Mouse (Mus musculus): ENCODE measurements around the gene Rab11fip4. TPM values are rescaled to one million over a fixed set of nuclear protein-coding genes. Genes with fewer than 3 reads are reported as not detected.

Gene Rab11fip4
- polyA plus RNA-seq, 1 experiment from 2014 or later, result 0.14 TPM

GRCm38 (mm10) chr11:79663158-79663557 lies 72.1 kb downstream of the Rab11fip4 start:
- peaks cover 38% of the 10 kb centered on the region for H3K27me3 ChIP-seq (ENCODE audit: control insufficient read depth, insufficient read depth, low read length)
- no peak for ATAC-seq (ENCODE audit: insufficient number of reproducible peaks, insufficient read depth, low FRiP score, low read depth)
- peaks cover 3 to 10% of the 10 kb centered on the region in 2 experiments; a peak in 2 of 4 replicates for H3K4me1 ChIP-seq (ENCODE audit: control insufficient read depth in 2 of 2, insufficient read depth in 2 of 2, low read length in 2 of 2)
- WGBS, result 87% methylated on average over 9 of the region's 9 CpGs
- H3K4me2 ChIP-seq (ENCODE audit: low read length), result no peak overlapping the region
- H3K4me3 ChIP-seq (ENCODE audit: control insufficient read depth in 1 of 2, insufficient read depth in 1 of 2, low read depth in 1 of 2, low read length in 2 of 2), result no peak overlapping the region
- H3K9me3 ChIP-seq (ENCODE audit: control insufficient read depth, low read length), result no peaks in the 10 kb centered on the region
- no peak overlapping the region for H3K9ac ChIP-seq (ENCODE audit: low read length)
- no peak overlapping the region for H3K27ac ChIP-seq (replicated peaks in 1 of 2; ENCODE audit: control insufficient read depth in 1 of 2, insufficient read depth in 1 of 2, low read depth in 2 of 2, low read length in 2 of 2)
- H3K36me3 ChIP-seq (ENCODE audit: control insufficient read depth, insufficient read depth, low read length), result no peaks in the 10 kb centered on the region

- WGBS, result 57% methylated on average over 7 of the region's 7 CpGs
These were observed 72.6 kb downstream of the Rab11fip4 start for GRCm38 (mm10) chr11:79663570-79663969.

GRCm38 (mm10) chr11:79666544-79666943 lies 75.5 kb downstream of the Rab11fip4 start:
- Histone ChIP-seq H3K36me3 (ENCODE audit: control insufficient read depth, insufficient read depth, low read length) (no peaks in the 10 kb centered on the region), H3K4me1 (ENCODE audit: control insufficient read depth in 2 of 2, insufficient read depth in 2 of 2, low read length in 2 of 2) (peaks cover 0 to 4% of the 10 kb centered on the region in 2 experiments; a peak in 1 of 4 replicates), H3K27ac (replicated peaks in 1 of 2; ENCODE audit: control insufficient read depth in 1 of 2, insufficient read depth in 1 of 2, low read depth in 2 of 2, low read length in 2 of 2) (no peak overlapping the region), H3K4me2 (ENCODE audit: low read length) (no peak overlapping the region), H3K27me3 (ENCODE audit: control insufficient read depth, insufficient read depth, low read length) (peaks cover 23% of the 10 kb centered on the region), H3K4me3 (ENCODE audit: control insufficient read depth in 1 of 2, insufficient read depth in 1 of 2, low read depth in 1 of 2, low read length in 2 of 2) (no peak overlapping the region), H3K9me3 (ENCODE audit: control insufficient read depth, low read length) (no peaks in the 10 kb centered on the region), H3K9ac (ENCODE audit: low read length) (no peak overlapping the region)
- 79% methylated on average over 8 of the region's 8 CpGs for WGBS
- ATAC-seq (ENCODE audit: insufficient number of reproducible peaks, insufficient read depth, low FRiP score, low read depth), result no peak

More at GRCm38 (mm10) chr11:79663570-79663969, 72.6 kb downstream of the Rab11fip4 start:
- Histone ChIP-seq H3K9ac (ENCODE audit: low read length) (no peak overlapping the region), H3K4me3 (ENCODE audit: control insufficient read depth in 1 of 2, insufficient read depth in 1 of 2, low read depth in 1 of 2, low read length in 2 of 2) (no peak overlapping the region), H3K27ac (replicated peaks in 1 of 2; ENCODE audit: control insufficient read depth in 1 of 2, insufficient read depth in 1 of 2, low read depth in 2 of 2, low read length in 2 of 2) (no peak overlapping the region), H3K4me2 (ENCODE audit: low read length) (no peak overlapping the region), H3K36me3 (ENCODE audit: control insufficient read depth, insufficient read depth, low read length) (no peaks in the 10 kb centered on the region), H3K9me3 (ENCODE audit: control insufficient read depth, low read length) (no peaks in the 10 kb centered on the region), H3K27me3 (ENCODE audit: control insufficient read depth, insufficient read depth, low read length) (peaks cover 38% of the 10 kb centered on the region), H3K4me1 (ENCODE audit: control insufficient read depth in 2 of 2, insufficient read depth in 2 of 2, low read length in 2 of 2) (peaks cover 3 to 10% of the 10 kb centered on the region in 2 experiments; a peak in 2 of 4 replicates)
- no peak for ATAC-seq (ENCODE audit: insufficient number of reproducible peaks, insufficient read depth, low FRiP score, low read depth)

- no peak overlapping the region for H3K4me3 ChIP-seq (ENCODE audit: control insufficient read depth in 1 of 2, insufficient read depth in 1 of 2, low read depth in 1 of 2, low read length in 2 of 2)
- H3K4me2 ChIP-seq (ENCODE audit: low read length), result no peak overlapping the region
- peaks cover 0 to 4% of the 10 kb centered on the region in 2 experiments; a peak in 1 of 4 replicates for H3K4me1 ChIP-seq (ENCODE audit: control insufficient read depth in 2 of 2, insufficient read depth in 2 of 2, low read length in 2 of 2)
- no peaks in the 10 kb centered on the region for H3K9me3 ChIP-seq (ENCODE audit: control insufficient read depth, low read length)
- no peak overlapping the region for H3K27ac ChIP-seq (replicated peaks in 1 of 2; ENCODE audit: control insufficient read depth in 1 of 2, insufficient read depth in 1 of 2, low read depth in 2 of 2, low read length in 2 of 2)
- 67% methylated on average over 6 of the region's 6 CpGs for WGBS
- ATAC-seq (ENCODE audit: insufficient number of reproducible peaks, insufficient read depth, low FRiP score, low read depth), result no peak; the same call in 1 of the 2 replicates
- no peak overlapping the region for H3K9ac ChIP-seq (ENCODE audit: low read length)
- H3K27me3 ChIP-seq (ENCODE audit: control insufficient read depth, insufficient read depth, low read length), result 0 out of 2 replicates have a peak, but pooled peaks cover 4% of the 10 kb centered on the region
- H3K36me3 ChIP-seq (ENCODE audit: control insufficient read depth, insufficient read depth, low read length), result no peaks in the 10 kb centered on the region
These were observed 78.2 kb downstream of the Rab11fip4 start for GRCm38 (mm10) chr11:79669210-79669609.

GRCm38 (mm10) chr11:79669947-79670346 lies 78.9 kb downstream of the Rab11fip4 start:
- Histone ChIP-seq H3K36me3 (ENCODE audit: control insufficient read depth, insufficient read depth, low read length) (no peaks in the 10 kb centered on the region), H3K9me3 (ENCODE audit: control insufficient read depth, low read length) (no peaks in the 10 kb centered on the region), H3K9ac (ENCODE audit: low read length) (no peak overlapping the region), H3K27me3 (ENCODE audit: control insufficient read depth, insufficient read depth, low read length) (no peaks in the 10 kb centered on the region), H3K4me2 (ENCODE audit: low read length) (no peak overlapping the region), H3K4me3 (ENCODE audit: control insufficient read depth in 1 of 2, insufficient read depth in 1 of 2, low read depth in 1 of 2, low read length in 2 of 2) (no peak overlapping the region), H3K4me1 (ENCODE audit: control insufficient read depth in 2 of 2, insufficient read depth in 2 of 2, low read length in 2 of 2) (peaks cover 6 to 12% of the 10 kb centered on the region in 2 experiments; a peak in 3 of 4 replicates), H3K27ac (replicated peaks in 1 of 2; ENCODE audit: control insufficient read depth in 1 of 2, insufficient read depth in 1 of 2, low read depth in 2 of 2, low read length in 2 of 2) (no peak overlapping the region)
- WGBS, result 11% methylated on average over 3 of the region's 3 CpGs
- ATAC-seq (ENCODE audit: insufficient number of reproducible peaks, insufficient read depth, low FRiP score, low read depth), result no peak

- Histone ChIP-seq H3K9ac (ENCODE audit: low read length) (no peak overlapping the region), H3K4me1 (ENCODE audit: control insufficient read depth in 2 of 2, insufficient read depth in 2 of 2, low read length in 2 of 2) (peaks cover 9 to 16% of the 10 kb centered on the region in 2 experiments), H3K9me3 (ENCODE audit: control insufficient read depth, low read length) (no peaks in the 10 kb centered on the region), H3K27ac (replicated peaks in 1 of 2; ENCODE audit: control insufficient read depth in 1 of 2, insufficient read depth in 1 of 2, low read depth in 2 of 2, low read length in 2 of 2) (no peak overlapping the region), H3K27me3 (ENCODE audit: control insufficient read depth, insufficient read depth, low read length) (no peaks in the 10 kb centered on the region), H3K4me3 (ENCODE audit: control insufficient read depth in 1 of 2, insufficient read depth in 1 of 2, low read depth in 1 of 2, low read length in 2 of 2) (no peak overlapping the region), H3K4me2 (ENCODE audit: low read length) (no peak overlapping the region), H3K36me3 (ENCODE audit: control insufficient read depth, insufficient read depth, low read length) (no peaks in the 10 kb centered on the region)
- WGBS, result 63% methylated on average over 7 of the region's 7 CpGs
- no peak for ATAC-seq (ENCODE audit: insufficient number of reproducible peaks, insufficient read depth, low FRiP score, low read depth)
These were observed 79.5 kb downstream of the Rab11fip4 start for GRCm38 (mm10) chr11:79670411-79670945.

GRCm38 (mm10) chr11:79671668-79672281 lies 80.8 kb downstream of the Rab11fip4 start:
- ATAC-seq (ENCODE audit: insufficient number of reproducible peaks, insufficient read depth, low FRiP score, low read depth), result no peak
- Histone ChIP-seq H3K4me1 (ENCODE audit: control insufficient read depth in 2 of 2, insufficient read depth in 2 of 2, low read length in 2 of 2) (peaks cover 16 to 19% of the 10 kb centered on the region in 2 experiments), H3K27me3 (ENCODE audit: control insufficient read depth, insufficient read depth, low read length) (no peaks in the 10 kb centered on the region), H3K4me2 (ENCODE audit: low read length) (no peak overlapping the region), H3K9me3 (ENCODE audit: control insufficient read depth, low read length) (no peaks in the 10 kb centered on the region), H3K4me3 (ENCODE audit: control insufficient read depth in 1 of 2, insufficient read depth in 1 of 2, low read depth in 1 of 2, low read length in 2 of 2) (no peak overlapping the region), H3K36me3 (ENCODE audit: control insufficient read depth, insufficient read depth, low read length) (no peaks in the 10 kb centered on the region), H3K27ac (replicated peaks in 1 of 2; ENCODE audit: control insufficient read depth in 1 of 2, insufficient read depth in 1 of 2, low read depth in 2 of 2, low read length in 2 of 2) (no peak overlapping the region), H3K9ac (ENCODE audit: low read length) (no peak overlapping the region)
- 57% methylated on average over 6 of the region's 6 CpGs for WGBS
